Mouse (Mus musculus): ENCODE measurements around the gene Rps11. TPM values are rescaled to one million over a fixed set of nuclear protein-coding genes. Genes with fewer than 3 reads are reported as not detected.

The Rps11 gene
- total RNA-seq, 1 experiment, result 1,746 TPM

DNA sequence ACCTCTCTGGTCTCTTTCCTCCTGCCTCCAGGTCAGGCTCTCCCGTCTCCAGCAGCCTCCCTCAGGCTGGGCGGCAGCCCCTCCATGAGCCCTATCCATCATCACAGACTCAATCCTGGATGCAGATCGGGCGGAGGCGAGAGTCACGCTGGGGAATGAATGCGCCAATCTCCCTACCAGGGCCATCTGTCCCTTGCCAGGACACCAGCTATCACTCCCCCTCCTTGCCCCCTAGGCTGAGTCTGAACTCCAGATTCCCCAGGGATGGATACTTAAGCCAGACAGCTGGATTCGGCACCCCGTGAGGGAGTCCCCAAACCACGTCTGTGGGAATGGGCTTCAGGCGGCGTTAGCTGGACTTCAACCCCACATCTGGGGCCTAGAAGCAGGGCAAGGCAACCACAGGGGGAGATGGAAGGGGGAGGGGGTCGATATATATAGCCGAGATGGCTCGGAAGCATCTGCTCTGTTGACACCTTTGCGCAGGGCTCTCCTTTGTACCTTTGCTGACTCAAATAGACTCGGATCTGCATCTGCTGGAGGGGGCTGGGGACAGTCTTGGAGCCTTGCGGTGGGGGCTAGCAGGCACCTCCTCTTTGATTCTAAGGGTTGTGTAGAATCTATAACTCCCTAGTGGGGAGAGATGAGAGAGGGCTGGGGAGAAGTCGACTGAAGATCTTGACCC lies 43.7 kb upstream of the Rps11 start:
- in situ Hi-C loops (cut with MboI; ENCODE audit: low sequenced_read_pairs in 2 of 2, unreplicated experiment in 2 of 2), result no loop called here
- Histone ChIP-seq H3K4me1 (ENCODE audit: control insufficient read depth in 2 of 2, insufficient read depth in 2 of 2, low read length in 2 of 2, poor library complexity in 1 of 2) (peaks cover 4 to 33% of the 10 kb centered on the region in 2 experiments), H3K4me3 (ENCODE audit: insufficient read depth in 1 of 2, low read depth in 1 of 2, low read length in 2 of 2, poor library complexity in 1 of 2, severe bottlenecking in 1 of 2) (peak overlapping the region in 1 of 2 experiments; percentile 26; a peak in 2 of 4 replicates), H3K9ac (ENCODE audit: insufficient read depth, low read depth, low read length, poor library complexity, severe bottlenecking) (0 out of 2 replicates have a peak overlapping the region, but pooled peaks have one; percentile 5), H3K36me3 (ENCODE audit: control insufficient read depth, insufficient read depth, low read length, poor library complexity, severe bottlenecking) (no peaks in the 10 kb centered on the region), H3K9me3 (ENCODE audit: control insufficient read depth, insufficient read depth, low read depth, low read length) (no peaks in the 10 kb centered on the region), H3K27ac (ENCODE audit: insufficient read depth, low read depth, low read length, poor library complexity, severe bottlenecking) (no peak overlapping the region)
- DNase-seq (ENCODE audit: low read depth, low spot score), result no peak
- no peak for TF ChIP-seq MAFK (IDR thresholded peaks at IDR 0.05; ENCODE audit: insufficient read depth, low read depth, low read length)
- no peak for TF ChIP-seq CHD2 (IDR thresholded peaks at IDR 0.05; ENCODE audit: low read depth, low read length)
- TF ChIP-seq ZC3H11A (IDR thresholded peaks at IDR 0.05; ENCODE audit: borderline replicate concordance, low read depth, low read length), result no peak
- no peak for TF ChIP-seq ZNF384 (IDR thresholded peaks at IDR 0.05; ENCODE audit: low read depth, low read length)
- TF ChIP-seq HCFC1 (IDR thresholded peaks at IDR 0.05; ENCODE audit: borderline replicate concordance, insufficient read depth, low read length), result no peak

DNA sequence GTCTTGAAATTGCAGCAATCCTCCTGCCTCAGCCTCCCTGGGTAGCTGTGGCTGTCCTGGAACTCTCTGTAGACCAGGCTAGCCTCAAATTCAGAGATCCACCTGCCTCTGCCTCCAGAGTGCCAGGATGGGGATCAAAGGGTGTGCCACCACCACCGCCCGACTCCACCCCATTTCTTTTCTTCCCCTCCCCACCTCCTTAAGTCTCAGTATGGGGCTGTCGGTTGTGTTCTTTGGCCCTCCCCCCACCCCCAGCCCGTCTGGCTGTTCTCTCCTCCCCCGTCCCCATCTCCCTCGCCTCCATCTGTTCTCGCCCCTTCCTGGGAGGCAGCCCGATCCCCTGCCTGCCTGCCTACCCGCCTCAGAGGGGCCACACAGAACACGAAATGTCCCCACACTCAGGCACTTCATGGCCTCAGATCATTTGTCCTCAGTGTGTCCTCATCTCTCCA lies 42.7 kb upstream of the Rps11 start:
- Histone ChIP-seq H3K9ac (ENCODE audit: insufficient read depth, low read depth, low read length, poor library complexity, severe bottlenecking) (0 out of 2 replicates have a peak overlapping the region, but pooled peaks have one; percentile 8), H3K36me3 (ENCODE audit: control insufficient read depth, insufficient read depth, low read length, poor library complexity, severe bottlenecking) (no peaks in the 10 kb centered on the region), H3K4me1 (ENCODE audit: control insufficient read depth in 2 of 2, insufficient read depth in 2 of 2, low read length in 2 of 2, poor library complexity in 1 of 2) (peaks cover 4 to 25% of the 10 kb centered on the region in 2 experiments; a peak in 3 of 4 replicates), H3K27ac (ENCODE audit: insufficient read depth, low read depth, low read length, poor library complexity, severe bottlenecking) (no peak overlapping the region), H3K9me3 (ENCODE audit: control insufficient read depth, insufficient read depth, low read depth, low read length) (no peaks in the 10 kb centered on the region), H3K4me3 (ENCODE audit: insufficient read depth in 1 of 2, low read depth in 1 of 2, low read length in 2 of 2, poor library complexity in 1 of 2, severe bottlenecking in 1 of 2) (no peak overlapping the region)
- no peak for DNase-seq (ENCODE audit: low read depth, low spot score)
- TF ChIP-seq HCFC1 (IDR thresholded peaks at IDR 0.05; ENCODE audit: borderline replicate concordance, insufficient read depth, low read length) (no peak), MAFK (IDR thresholded peaks at IDR 0.05; ENCODE audit: insufficient read depth, low read depth, low read length) (no peak), CHD2 (IDR thresholded peaks at IDR 0.05; ENCODE audit: low read depth, low read length) (no peak), ZNF384 (IDR thresholded peaks at IDR 0.05; ENCODE audit: low read depth, low read length) (no peak), ZC3H11A (IDR thresholded peaks at IDR 0.05; ENCODE audit: borderline replicate concordance, low read depth, low read length) (no peak)
- in situ Hi-C loops (cut with MboI; ENCODE audit: low sequenced_read_pairs in 2 of 2, unreplicated experiment in 2 of 2), result no loop called here

DNA sequence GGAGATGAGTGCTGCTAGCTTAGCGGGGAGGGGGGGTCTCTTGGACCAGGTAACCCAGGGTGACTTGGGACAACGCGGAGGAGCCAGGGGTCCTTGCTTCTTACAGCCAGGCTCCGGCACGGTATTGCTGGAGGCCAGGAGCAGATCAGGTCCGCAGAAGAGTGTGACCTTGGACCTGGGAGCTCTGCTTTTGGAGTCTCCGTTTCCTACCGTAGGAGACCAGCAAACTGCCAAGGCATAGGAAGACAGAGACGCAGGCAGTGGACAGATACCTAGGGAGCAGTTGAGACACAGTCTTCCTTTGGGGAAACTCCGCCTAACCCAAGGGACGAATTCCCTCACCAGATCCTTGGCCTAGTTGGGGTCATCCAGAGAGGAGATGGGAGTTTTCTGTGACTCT lies 41.5 kb upstream of the Rps11 start:
- Histone ChIP-seq H3K9me3 (ENCODE audit: control insufficient read depth, insufficient read depth, low read depth, low read length) (no peaks in the 10 kb centered on the region), H3K36me3 (ENCODE audit: control insufficient read depth, insufficient read depth, low read length, poor library complexity, severe bottlenecking) (no peaks in the 10 kb centered on the region), H3K9ac (ENCODE audit: insufficient read depth, low read depth, low read length, poor library complexity, severe bottlenecking) (no peak overlapping the region), H3K4me3 (ENCODE audit: insufficient read depth in 1 of 2, low read depth in 1 of 2, low read length in 2 of 2, poor library complexity in 1 of 2, severe bottlenecking in 1 of 2) (no peak overlapping the region), H3K27ac (ENCODE audit: insufficient read depth, low read depth, low read length, poor library complexity, severe bottlenecking) (no peak overlapping the region), H3K4me1 (ENCODE audit: control insufficient read depth in 2 of 2, insufficient read depth in 2 of 2, low read length in 2 of 2, poor library complexity in 1 of 2) (peaks cover 2 to 21% of the 10 kb centered on the region in 2 experiments; a peak in 2 of 4 replicates)
- in situ Hi-C loops (cut with MboI; ENCODE audit: low sequenced_read_pairs in 2 of 2, unreplicated experiment in 2 of 2), result no loop called here
- TF ChIP-seq ZC3H11A (IDR thresholded peaks at IDR 0.05; ENCODE audit: borderline replicate concordance, low read depth, low read length) (no peak), CHD2 (IDR thresholded peaks at IDR 0.05; ENCODE audit: low read depth, low read length) (no peak), ZNF384 (IDR thresholded peaks at IDR 0.05; ENCODE audit: low read depth, low read length) (no peak), MAFK (IDR thresholded peaks at IDR 0.05; ENCODE audit: insufficient read depth, low read depth, low read length) (no peak), HCFC1 (IDR thresholded peaks at IDR 0.05; ENCODE audit: borderline replicate concordance, insufficient read depth, low read length) (no peak)
- no peak for DNase-seq (ENCODE audit: low read depth, low spot score)

DNA sequence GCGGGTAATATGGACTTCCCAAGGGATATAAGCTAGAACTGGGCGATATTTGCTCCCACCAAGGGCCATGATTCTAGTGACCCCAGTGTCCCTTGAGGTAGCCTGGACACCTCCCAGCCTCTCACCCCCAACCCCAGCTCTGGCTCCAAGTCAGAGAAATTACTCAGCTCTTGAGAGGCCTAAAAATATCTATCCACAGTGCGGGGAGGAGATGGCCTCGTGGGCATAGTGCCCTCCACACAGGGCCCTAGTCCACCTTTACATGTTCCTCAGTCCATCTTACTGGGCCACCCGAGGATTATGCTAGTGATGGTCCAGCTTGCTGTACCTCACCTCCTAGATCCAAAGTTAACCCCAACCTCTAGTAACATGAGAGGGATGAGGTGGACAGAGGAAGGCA lies 40.6 kb upstream of the Rps11 start:
- peaks cover 5% of the 10 kb centered on the region; the same call in 1 of the 2 replicates for H3K36me3 ChIP-seq (ENCODE audit: control insufficient read depth, insufficient read depth, low read length, poor library complexity, severe bottlenecking)
- no peak for DNase-seq (ENCODE audit: low read depth, low spot score)
- in situ Hi-C loops (cut with MboI; ENCODE audit: low sequenced_read_pairs in 2 of 2, unreplicated experiment in 2 of 2), result no loop called here
- no peak for TF ChIP-seq MAFK (IDR thresholded peaks at IDR 0.05; ENCODE audit: insufficient read depth, low read depth, low read length)
- TF ChIP-seq ZNF384 (IDR thresholded peaks at IDR 0.05; ENCODE audit: low read depth, low read length), result no peak
- no peak for TF ChIP-seq CHD2 (IDR thresholded peaks at IDR 0.05; ENCODE audit: low read depth, low read length)
- no peak for TF ChIP-seq ZC3H11A (IDR thresholded peaks at IDR 0.05; ENCODE audit: borderline replicate concordance, low read depth, low read length)
- TF ChIP-seq HCFC1 (IDR thresholded peaks at IDR 0.05; ENCODE audit: borderline replicate concordance, insufficient read depth, low read length), result no peak
- no peak overlapping the region for H3K27ac ChIP-seq (ENCODE audit: insufficient read depth, low read depth, low read length, poor library complexity, severe bottlenecking)
- H3K9me3 ChIP-seq (ENCODE audit: control insufficient read depth, insufficient read depth, low read depth, low read length), result no peaks in the 10 kb centered on the region
- H3K9ac ChIP-seq (ENCODE audit: insufficient read depth, low read depth, low read length, poor library complexity, severe bottlenecking), result no peak overlapping the region
- H3K4me1 ChIP-seq (ENCODE audit: control insufficient read depth in 2 of 2, insufficient read depth in 2 of 2, low read length in 2 of 2, poor library complexity in 1 of 2), result peaks cover 2 to 21% of the 10 kb centered on the region in 2 experiments; a peak in 2 of 4 replicates
- no peak overlapping the region for H3K4me3 ChIP-seq (ENCODE audit: insufficient read depth in 1 of 2, low read depth in 1 of 2, low read length in 2 of 2, poor library complexity in 1 of 2, severe bottlenecking in 1 of 2)

Measured in ES-E14 (cell line).